Mouse (Mus musculus): Measurements from ENCODE around the gene Pakap.

DNA sequence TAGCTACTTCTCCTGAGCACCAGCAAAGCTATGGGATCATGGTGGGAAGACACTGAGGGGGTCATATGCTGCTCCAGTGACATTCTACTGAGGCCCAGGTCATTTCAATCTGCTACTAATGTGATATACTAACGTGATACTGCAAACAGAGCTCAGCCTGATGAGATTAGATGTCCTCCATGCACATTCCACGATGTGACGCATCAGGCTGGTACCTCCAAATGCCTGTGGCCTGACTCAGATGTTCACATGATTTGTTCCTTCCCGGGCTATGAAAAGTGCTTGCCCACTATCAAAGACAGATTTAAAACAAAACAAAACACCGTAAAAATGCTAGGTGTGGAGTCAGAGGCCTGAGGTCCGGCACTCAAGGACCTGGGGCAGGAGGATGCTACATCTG lies 236.9 kb downstream of the Pakap start:
- TF ChIP-seq GATA1 (IDR thresholded peaks at IDR 0.05; ENCODE audit: borderline replicate concordance, low read length) (no peak), CTCF (IDR thresholded peaks at IDR 0.05; ENCODE audit: low read depth, low read length) (no peak), TAL1 (conservative IDR thresholded peaks at IDR 0.05; ENCODE audit: low read depth, low read length) (no peak), POLR2AphosphoS5 (IDR thresholded peaks at IDR 0.05; ENCODE audit: insufficient replicate concordance, low read depth, low read length) (no peak), GATA2 (IDR thresholded peaks at IDR 0.05; ENCODE audit: borderline replicate concordance, low read depth, low read length) (no peak)

Measured in G1E (cell line).